Mouse (Mus musculus): Measurements from ENCODE around the gene Fam43b. TPM values are rescaled to one million over a fixed set of nuclear protein-coding genes. Genes with fewer than 3 reads are reported as not detected.

Gene Fam43b
- total and polyA plus RNA-seq, 3 experiments = not detected

DNA sequence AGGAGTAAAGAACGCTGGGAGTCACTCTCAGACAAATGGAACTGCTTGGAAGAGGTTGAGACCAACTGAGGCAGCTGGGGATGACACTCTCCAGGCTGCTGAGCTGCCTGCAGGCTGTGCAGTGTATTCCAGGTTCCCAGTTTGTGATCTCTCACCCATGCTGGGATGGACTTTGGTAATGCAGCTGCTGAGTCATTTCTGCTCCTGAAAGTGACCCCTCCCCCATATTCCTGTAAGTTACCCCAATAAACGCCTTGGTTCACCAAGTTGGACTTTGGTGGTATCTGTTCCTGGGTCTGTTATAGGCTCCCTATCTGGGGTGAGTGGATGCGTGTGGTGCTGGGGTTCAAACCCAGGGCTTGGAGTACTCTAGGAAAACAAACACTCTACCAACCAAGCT lies 38.2 kb downstream of the Fam43b start:
- Histone ChIP-seq H3K27me3 (replicated peaks) (peaks cover 84% of the 10 kb centered on the region), H3K4me2 (ENCODE audit: insufficient read depth, low read depth, poor library complexity, severe bottlenecking) (no peak overlapping the region), H3K4me1 (ENCODE audit: control insufficient read depth in 1 of 2, insufficient read depth in 2 of 2) (no peaks in the 10 kb centered on the region), H3K9me3 (replicated peaks; ENCODE audit: low read length) (no peaks in the 10 kb centered on the region), H3K79me2 (replicated peaks; ENCODE audit: control insufficient read depth, extremely low read depth, insufficient read depth, poor library complexity, severe bottlenecking) (no peaks in the 10 kb centered on the region), H3K27ac (ENCODE audit: insufficient read depth, low read depth) (no peak overlapping the region), H3K4me3 (replicated peaks in 1 of 3; ENCODE audit: low read depth in 2 of 3, low read length in 2 of 3, poor library complexity in 1 of 3) (no peak overlapping the region), H3K9ac (ENCODE audit: insufficient read depth, low read depth) (no peak overlapping the region), H3K36me3 (replicated peaks in 1 of 2; ENCODE audit: control insufficient read depth in 1 of 2, insufficient read depth in 1 of 2, low read length in 1 of 2) (no peaks in the 10 kb centered on the region)
- no peak for DNase-seq (ENCODE audit: extremely low read depth)
- TF ChIP-seq SMC3 (IDR thresholded peaks at IDR 0.05; ENCODE audit: low read depth, low read length) (no peak), TCF12 (IDR thresholded peaks at IDR 0.05; ENCODE audit: low read depth, low read length) (no peak), KAT2A (IDR thresholded peaks at IDR 0.05; ENCODE audit: insufficient replicate concordance, low read length) (no peak), CHD1 (IDR thresholded peaks at IDR 0.05; ENCODE audit: low read depth, low read length) (no peak), SIN3A (IDR thresholded peaks at IDR 0.05; ENCODE audit: low read length) (no peak), E2F4 (IDR thresholded peaks at IDR 0.05; ENCODE audit: insufficient replicate concordance, low read depth, low read length) (no peak), ETS1 (conservative IDR thresholded peaks at IDR 0.05; ENCODE audit: low read depth, low read length) (no peak), POLR2AphosphoS2 (IDR thresholded peaks at IDR 0.05; ENCODE audit: low read depth, low read length) (no peak)
- in situ Hi-C loops (cut with MboI; ENCODE audit: low pct_ligation_motif_present, low pct_unique_long_range_greater_than_20kb, low sequenced_read_pairs) = no loop called here
- dilution Hi-C loops (cut with MboI; ENCODE audit: extremely low pct_ligation_motif_present, extremely low pct_unique_long_range_greater_than_20kb, low sequenced_read_pairs) = no loop called here

DNA sequence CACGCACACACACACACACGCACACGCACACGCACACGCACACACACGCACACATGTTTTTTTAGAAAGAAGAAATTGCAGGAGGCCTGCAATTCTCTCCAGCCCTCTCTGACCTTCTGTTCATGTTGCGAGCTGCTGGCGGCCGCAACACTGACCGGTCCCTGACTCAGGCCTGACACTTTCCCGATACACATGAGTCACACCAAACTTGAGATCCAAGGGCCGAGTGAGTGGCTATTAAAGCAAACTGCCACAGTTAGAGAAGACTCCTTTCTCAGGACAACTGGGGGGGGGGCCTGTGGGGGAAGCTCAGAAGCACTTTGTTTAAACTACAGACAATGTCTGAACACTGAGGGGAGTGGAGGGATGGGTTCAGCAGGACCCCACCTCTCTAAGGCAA lies 39.8 kb downstream of the Fam43b start:
- in situ Hi-C loops (cut with MboI; ENCODE audit: low pct_ligation_motif_present, low pct_unique_long_range_greater_than_20kb, low sequenced_read_pairs) = no loop called here
- TF ChIP-seq BHLHE40 (IDR thresholded peaks at IDR 0.05; ENCODE audit: low read depth, low read length) (no peak), MAFK (IDR thresholded peaks at IDR 0.05; ENCODE audit: insufficient replicate concordance, low read length) (no peak), NRF1 (IDR thresholded peaks at IDR 0.05; ENCODE audit: low read depth, low read length) (no peak), RCOR1 (conservative IDR thresholded peaks at IDR 0.05; ENCODE audit: low read depth, low read length) (no peak), ETS1 (conservative IDR thresholded peaks at IDR 0.05; ENCODE audit: low read depth, low read length) (no peak), UBTF (IDR thresholded peaks at IDR 0.05; ENCODE audit: low read depth, low read length) (no peak), POLR2AphosphoS2 (IDR thresholded peaks at IDR 0.05; ENCODE audit: low read depth, low read length) (no peak), SIN3A (IDR thresholded peaks at IDR 0.05; ENCODE audit: low read length) (no peak), PAX5 (IDR thresholded peaks at IDR 0.05; ENCODE audit: low read length) (no peak), IRF4 (IDR thresholded peaks at IDR 0.05; ENCODE audit: low read depth, low read length) (no peak), ZNF384 (IDR thresholded peaks at IDR 0.05; ENCODE audit: low read depth, low read length) (no peak), ZMIZ1 (IDR thresholded peaks at IDR 0.05; ENCODE audit: low read depth, low read length) (no peak), E2F4 (IDR thresholded peaks at IDR 0.05; ENCODE audit: insufficient replicate concordance, low read depth, low read length) (no peak), NELFE (IDR thresholded peaks at IDR 0.05; ENCODE audit: low read depth, low read length) (no peak), POLR2A (IDR thresholded peaks at IDR 0.05; ENCODE audit: low read depth, low read length) (no peak), GABPA (IDR thresholded peaks at IDR 0.05; ENCODE audit: insufficient replicate concordance, low read depth, low read length) (no peak), HCFC1 (IDR thresholded peaks at IDR 0.05; ENCODE audit: low read depth, low read length) (no peak), CHD2 (IDR thresholded peaks at IDR 0.05; ENCODE audit: low read length) (no peak), MYC (IDR thresholded peaks at IDR 0.05; ENCODE audit: low read depth, low read length) (no peak)

More for the DNA sequence above, 39.8 kb downstream of the Fam43b start:
- no peak overlapping the region for H3K27ac ChIP-seq (ENCODE audit: insufficient read depth, low read depth)
- H3K9ac ChIP-seq (ENCODE audit: insufficient read depth, low read depth) = no peak overlapping the region
- H3K4me1 ChIP-seq (ENCODE audit: control insufficient read depth in 1 of 2, insufficient read depth in 2 of 2) = no peaks in the 10 kb centered on the region
- H3K4me3 ChIP-seq (replicated peaks in 1 of 3; ENCODE audit: low read depth in 2 of 3, low read length in 2 of 3, poor library complexity in 1 of 3) = no peak overlapping the region
- peaks cover 85% of the 10 kb centered on the region for H3K27me3 ChIP-seq (replicated peaks)
- no peaks in the 10 kb centered on the region for H3K36me3 ChIP-seq (replicated peaks in 1 of 2; ENCODE audit: control insufficient read depth in 1 of 2, insufficient read depth in 1 of 2, low read length in 1 of 2)
- dilution Hi-C loops (cut with MboI; ENCODE audit: extremely low pct_ligation_motif_present, extremely low pct_unique_long_range_greater_than_20kb, low sequenced_read_pairs) = no loop called here
- no peak for DNase-seq (ENCODE audit: extremely low read depth)
- peaks cover 4% of the 10 kb centered on the region for H3K9me3 ChIP-seq (replicated peaks; ENCODE audit: low read length)
- H3K79me2 ChIP-seq (replicated peaks; ENCODE audit: control insufficient read depth, extremely low read depth, insufficient read depth, poor library complexity, severe bottlenecking) = no peaks in the 10 kb centered on the region
- H3K4me2 ChIP-seq (ENCODE audit: insufficient read depth, low read depth, poor library complexity, severe bottlenecking) = no peak overlapping the region

Measured in CH12.LX (cell line).